Mouse (Mus musculus): Measurements from ENCODE around the gene Dennd1a.
A peak's percentile ranks its signal among the peaks of the same experiment; 100 is the strongest.

The Dennd1a gene

DNA sequence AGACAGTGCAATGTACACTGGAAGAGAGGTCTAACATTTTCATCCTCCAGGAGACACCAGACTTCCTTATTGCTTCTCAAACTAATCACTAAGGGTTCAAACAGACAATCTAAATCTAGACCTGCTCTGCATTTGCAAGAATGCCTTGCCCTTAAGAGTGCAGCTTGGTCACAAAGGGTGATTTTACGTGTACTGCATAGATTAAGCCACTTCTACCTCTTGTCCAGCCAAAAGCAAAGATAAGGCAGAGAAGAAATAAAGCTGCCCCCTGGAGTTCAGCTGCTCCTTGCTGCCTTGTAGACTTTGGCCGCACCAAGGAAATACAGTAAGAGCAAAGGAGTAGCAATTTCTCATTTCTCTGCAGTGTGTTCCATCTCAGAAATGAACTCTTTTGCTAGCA, 172.2 kb downstream of the Dennd1a start:
- no peak for DNase-seq (ENCODE audit: low read depth, low spot score)

DNA sequence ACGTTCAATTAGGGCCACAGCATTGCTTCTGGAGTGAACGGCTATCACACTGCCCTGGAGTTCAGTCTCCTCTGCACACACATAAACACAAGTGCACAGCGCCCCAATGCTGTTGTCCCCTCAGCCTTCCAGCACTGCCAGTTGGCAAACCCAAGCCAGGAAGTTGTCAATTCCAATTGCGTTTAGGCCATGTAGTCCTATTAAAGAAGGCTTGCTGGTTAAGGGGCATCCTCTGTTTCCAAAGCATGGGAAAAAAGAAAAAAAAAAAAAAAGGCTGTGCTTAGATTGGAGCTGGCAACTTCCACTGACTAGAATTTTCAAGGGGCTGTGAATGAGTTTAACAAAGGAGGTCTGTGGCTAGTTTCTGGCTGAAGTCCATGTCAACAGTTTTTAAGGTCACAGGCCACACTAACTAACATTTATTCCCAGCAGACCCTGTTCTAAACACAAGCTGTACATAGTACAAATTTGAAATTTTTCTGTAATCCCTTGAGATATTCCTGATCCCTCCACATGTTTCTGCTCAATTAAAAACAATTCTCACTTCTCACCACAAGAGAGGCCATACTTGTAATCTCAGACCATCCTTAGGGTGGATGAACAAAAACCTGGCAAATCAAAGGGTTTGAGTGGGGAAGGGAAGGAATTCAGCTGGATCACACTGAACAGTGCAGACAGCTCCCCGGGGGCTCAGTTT, 175.4 kb downstream of the Dennd1a start:
- DNase-seq (ENCODE audit: low read depth, low spot score): peak; percentile 33

DNA sequence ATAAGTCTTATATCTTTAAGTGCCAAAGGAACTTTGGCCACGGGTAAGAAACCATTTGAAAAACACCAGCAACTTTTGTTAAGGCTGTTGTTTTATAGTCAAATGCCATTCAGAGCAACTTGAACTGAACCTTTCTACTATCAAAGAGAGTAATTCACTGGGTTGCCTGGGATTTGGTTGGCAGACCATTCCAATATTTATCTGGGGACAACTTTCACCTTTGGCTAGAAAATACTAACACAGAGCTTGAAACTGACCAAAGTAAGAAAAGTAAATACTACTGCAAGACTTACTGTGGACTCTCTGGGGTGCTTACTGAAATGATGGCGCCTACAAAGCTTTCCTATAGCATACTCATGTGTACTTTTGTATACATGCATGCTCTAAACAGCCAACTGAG, 178.6 kb downstream of the Dennd1a start:
- DNase-seq (ENCODE audit: low read depth, low spot score): no peak

DNA sequence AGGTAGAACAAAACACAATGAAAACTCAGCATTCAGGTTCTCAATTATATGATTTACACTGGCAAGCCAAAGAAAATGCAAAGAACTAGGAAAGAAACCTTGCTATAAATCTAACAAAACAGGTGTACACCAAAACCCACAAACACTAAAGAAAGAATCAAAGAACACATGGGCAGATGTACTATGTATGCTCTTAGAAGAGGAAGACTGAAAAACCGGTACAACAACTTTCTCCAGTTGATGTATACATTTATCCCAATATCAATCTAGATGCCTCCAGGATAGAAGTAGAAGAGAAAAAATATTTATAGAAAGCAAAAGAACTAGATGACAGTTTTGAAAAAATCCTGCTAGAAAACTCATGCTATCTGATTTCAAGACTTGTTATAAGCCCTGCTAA, 184.5 kb downstream of the Dennd1a start:
- no peak for DNase-seq (ENCODE audit: low read depth, low spot score)

DNA sequence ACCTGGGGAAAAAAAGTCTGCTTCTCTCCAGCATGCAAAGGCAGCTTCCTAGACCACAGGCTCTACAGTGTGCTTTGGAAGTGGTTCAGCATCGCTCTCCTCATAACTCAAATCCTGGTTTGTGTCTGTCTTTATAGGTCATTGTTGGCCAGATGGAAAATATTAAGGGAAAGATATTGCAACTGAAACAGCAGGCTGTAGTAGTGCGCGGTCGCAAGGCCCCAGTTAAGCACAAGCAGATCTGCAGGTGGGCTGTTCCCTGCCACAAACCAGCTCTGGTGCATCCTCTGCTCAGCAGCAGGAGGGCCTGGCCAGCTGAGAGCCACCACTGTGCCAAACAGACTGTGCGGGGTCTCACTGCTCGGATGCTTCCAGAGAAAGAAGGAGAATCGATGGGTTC, 186.9 kb downstream of the Dennd1a start:
- DNase-seq (ENCODE audit: low read depth, low spot score): no peak

DNA sequence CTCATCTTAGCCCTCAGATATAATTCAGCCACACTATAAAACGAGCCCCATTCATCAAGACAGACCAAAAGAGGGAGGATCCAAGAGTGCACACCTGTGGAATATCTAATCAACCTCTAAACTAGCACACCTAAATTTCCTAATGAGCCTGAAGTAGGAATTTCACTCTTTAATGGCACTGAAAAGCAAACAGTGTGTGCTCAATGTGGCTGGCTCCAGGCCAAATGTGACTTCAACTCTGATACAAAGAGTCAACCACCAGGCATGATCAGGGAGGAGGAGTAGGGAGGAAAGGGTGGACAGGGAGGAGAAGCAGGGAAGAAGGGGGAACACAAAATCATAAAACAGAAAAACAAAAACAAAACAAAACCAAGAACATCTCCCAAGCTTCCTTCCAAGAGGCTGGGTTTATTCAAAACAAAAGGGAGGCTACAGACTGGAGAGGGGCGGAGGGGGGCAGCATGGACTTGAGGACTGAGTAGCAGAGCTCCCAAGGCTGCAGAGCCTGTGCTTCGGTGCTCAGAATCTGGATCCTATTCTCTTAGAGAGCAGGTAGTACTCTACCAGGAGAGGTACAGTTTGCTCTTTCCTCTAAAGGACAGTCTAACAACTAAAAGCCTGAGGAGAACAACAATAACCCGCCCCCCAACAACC, 187.9 kb downstream of the Dennd1a start:
- no peak for DNase-seq (ENCODE audit: low read depth, low spot score)

DNA sequence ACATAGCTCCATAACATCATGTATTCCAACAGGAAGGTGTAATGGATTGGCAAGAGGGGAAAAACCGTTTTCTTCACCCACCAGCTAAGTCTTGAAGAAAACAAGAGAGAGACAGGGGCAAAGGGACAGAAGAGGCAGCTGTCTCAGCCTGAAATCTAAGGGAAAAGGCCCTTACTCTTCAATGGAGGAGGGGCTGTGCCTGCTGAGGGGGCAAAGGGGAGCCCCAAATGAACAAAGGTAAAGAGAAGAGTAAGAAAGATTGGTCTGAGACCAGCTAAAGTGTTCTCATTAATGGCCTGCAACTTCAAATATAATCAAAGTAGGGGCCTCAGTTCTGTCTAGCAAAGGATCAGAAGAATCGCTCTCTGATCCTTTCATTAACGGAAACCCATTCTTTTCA, 189.7 kb downstream of the Dennd1a start:
- DNase-seq (ENCODE audit: low read depth, low spot score): no peak

DNA sequence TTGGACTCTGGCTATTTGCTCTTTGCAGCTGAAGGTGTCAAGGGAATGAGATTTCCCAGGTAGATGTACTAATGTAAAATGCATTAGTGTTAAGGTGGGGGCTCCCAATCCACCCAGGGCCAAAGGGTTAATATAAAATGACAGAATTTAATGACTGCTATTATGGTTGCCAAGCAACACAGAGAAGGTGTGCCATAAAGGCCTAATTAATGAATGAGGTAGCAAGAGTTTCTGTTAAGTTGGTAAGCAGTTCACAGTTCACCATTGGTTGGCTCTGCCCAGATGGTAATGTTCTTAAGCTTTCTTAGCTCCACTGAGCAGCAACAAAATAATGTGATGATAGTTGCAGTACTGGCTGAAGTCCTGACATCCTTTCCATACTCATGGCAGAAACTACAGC, 190.9 kb downstream of the Dennd1a start:
- DNase-seq (ENCODE audit: low read depth, low spot score): no peak

DNA sequence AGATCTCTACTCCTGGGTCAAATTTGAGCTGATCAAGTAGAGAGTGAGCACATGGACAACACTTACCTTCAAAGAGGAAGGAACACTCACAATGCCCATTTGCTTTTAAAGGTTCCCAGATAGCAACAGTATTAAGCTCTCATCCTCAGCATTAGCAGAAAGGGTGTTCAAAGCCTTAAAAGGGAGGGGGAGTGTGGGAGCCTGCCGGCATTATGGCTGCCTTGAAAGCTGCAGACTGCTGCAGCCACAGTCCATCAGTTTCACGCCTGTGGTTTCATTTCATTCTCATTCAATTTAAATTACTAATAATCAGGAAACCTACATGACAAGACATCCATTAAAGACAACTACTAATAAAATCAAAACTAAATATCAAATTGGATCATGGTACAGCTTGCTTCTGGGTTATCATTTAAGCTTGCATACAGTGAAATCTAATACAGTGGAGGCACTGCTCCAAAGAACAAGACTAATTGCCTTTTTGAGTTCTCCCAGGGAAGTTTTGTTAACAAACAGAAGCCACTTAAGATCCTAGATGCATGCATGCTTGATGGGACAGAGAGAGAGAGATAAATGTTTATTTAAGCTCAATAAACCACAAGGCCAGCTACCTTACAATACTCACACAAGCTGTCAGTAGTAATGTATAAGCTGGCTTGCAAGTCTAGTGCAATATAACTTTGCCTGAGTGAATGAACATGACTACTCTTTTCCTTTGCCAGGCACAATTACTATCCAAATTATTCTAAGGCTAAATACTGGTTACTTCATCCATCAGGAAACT, 192.6 kb downstream of the Dennd1a start:
- no peak for DNase-seq (ENCODE audit: low read depth, low spot score)

DNA sequence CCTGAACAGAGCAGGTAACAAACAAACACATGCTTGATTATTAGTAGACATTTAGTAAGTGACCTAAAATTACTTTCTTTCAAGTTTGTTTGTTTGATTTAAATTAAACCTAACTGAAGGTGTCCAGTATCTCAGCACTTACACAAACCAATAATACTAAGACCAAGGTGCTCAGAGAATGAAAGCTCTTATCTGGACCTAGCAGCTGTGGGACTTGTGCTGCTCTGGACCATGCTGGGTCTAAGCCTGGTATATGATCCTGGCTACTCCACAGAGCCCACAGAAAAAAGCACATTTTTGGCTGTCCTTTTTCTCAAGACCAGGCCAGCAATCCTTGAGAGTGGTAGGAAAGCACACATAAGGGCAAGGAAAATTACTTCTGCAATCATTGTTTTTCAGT, 193.2 kb downstream of the Dennd1a start:
- no peak for DNase-seq (ENCODE audit: low read depth, low spot score)

DNA sequence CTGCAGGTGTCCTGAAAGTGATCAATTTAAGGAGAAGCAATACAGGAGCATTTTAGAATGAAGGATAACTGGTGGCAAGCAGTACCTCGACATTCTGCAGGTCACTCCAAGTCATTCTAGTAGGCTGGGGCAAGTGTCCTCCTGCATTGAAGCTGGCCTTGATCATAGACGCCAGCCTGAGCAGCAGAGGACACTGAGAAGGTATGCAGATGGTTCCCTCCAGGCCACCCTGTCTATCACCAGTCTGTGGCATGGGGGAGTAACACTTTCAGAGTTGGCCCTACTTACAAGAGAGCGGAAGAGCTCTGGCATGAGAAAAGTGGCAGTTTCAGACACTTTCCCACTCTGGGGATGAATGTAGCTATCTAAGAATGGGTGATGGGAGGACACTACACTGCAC, 193.9 kb downstream of the Dennd1a start:
- DNase-seq (ENCODE audit: low read depth, low spot score): no peak

DNA sequence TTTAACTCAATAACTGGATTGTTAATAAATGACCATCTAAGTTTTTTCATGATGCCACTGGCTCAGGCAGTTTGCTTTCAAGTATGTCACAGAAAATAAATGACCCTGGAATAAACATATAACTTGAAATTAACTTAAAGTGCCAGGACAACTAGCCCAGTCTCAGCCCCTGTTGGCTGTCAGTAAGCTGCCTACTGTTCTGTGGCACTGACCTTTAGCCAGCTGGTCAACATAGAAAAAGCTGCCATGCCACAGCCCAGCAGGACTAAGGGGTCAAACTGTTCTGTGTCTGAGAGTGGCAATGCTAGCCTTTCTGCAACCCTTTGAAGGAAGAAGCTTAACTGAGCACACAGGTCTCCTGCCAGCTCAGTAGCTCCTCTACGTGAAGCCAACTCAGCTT, 198.8 kb downstream of the Dennd1a start:
- DNase-seq (ENCODE audit: low read depth, low spot score): no peak

DNA sequence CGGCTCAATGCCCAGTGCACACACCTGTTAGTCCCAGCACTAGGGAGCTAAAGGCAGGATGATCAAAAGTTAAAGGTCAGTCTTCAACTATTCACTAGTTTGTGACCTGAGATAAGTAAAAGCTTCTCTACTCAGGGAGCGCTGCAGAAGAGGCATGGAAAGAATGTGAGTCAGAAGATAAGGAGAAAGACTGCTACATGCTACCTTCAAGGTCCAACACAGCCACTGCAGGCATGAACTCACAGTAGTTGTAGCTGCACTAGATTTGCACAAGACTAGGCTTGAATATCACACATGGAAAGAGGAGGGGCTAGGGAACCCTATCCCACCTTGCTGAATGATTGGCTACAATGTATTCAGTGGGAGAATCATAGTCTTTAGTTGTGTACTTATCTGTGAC, 202.1 kb downstream of the Dennd1a start:
- DNase-seq (ENCODE audit: low read depth, low spot score): no peak

DNA sequence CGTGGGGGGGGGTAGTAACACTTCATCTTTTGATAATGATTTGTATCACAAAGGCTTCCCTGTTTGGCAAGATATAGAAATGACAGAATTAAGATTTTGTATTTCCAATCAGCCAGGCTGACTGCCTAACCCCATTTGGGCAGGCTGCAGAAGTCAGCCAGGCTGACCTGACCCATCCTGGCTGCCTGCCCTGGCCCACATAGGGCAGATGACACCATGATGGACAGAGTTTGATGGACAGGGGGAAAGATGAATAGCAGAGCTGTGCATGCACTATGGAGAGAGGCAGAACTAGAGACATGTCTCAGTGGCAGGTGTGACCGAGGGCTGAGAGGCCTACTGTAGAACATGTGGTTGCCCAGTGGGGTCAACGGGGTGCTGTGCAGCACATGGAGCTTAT, 203.9 kb downstream of the Dennd1a start:
- DNase-seq (ENCODE audit: low read depth, low spot score): no peak

DNA sequence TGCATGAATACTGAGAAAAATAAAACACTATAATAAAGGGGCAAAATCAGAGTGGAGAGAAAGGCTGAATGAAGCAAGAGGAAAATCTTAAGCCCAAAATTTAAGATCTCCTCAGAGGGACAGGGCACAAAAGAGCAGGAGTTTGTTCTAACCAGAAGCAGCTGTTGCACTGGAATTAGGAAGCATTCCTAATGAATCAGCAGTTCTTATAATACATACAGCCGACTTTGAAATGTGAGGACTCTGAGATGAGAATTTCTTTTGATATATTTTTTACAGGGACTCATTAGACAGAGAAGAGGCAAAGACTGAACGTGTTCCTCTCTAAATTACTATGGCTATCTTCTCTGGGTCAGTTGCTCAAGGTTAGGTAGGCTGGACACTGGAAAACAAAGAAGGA, 212.7 kb downstream of the Dennd1a start:
- no peak for DNase-seq (ENCODE audit: low read depth, low spot score)

DNA sequence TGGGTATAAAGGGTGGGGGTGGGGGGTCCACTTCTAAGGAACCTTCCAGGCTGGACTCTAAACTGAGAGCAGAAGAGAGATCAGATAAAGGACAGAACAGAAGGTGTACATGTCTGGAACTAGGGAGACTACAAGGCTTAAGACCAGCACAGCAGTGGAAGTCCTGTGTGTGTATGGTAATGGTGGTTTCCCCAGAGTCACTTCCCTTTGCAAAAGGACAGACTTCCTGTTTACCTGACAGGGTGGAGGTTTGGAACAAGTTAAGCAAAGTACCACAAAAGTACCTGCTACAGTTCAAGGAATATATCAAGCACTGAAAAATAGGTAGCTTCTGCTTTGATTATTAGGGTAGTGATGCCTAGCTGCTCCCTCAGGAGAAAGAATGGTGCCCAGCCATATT, 215.1 kb downstream of the Dennd1a start:
- no peak for DNase-seq (ENCODE audit: low read depth, low spot score)

DNA sequence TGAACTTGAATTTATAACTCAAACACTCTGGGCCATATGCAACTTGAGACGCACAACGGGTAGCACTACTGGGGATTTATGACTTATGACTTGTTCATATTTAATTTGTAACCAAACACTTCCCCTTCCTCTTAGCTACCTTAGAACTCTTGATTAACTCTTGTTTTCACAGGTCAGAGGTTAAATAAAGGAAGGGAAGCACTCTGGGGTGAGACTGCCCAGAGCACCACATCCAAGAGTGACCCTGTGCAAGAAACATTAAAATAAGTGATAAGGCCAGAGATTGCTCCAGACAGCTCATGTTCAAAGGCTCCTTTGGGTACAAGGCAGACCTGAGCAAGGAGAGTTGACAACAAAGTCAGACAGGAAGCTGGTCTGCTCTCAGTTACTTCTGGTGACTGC, 219.0 kb downstream of the Dennd1a start:
- DNase-seq (ENCODE audit: low read depth, low spot score): no peak

DNA sequence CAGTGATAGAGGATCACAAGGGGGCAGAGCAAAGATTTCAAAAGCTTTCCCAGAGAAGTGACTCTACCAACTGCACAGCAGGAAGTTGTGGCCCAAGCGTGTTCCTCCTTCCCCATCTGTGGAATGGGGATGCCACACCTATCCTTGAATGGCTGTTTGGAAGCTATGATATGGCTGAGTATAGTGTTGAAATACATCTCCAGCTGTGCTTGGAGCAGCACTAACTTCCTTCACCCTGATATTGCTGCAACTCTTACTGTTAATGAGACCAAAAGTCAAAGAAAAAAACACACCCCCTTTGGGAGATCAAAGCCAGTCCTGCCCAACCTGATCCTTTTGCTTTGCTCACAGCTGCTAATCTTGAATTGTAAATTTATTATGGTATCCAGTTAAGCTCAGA, 221.3 kb downstream of the Dennd1a start:
- DNase-seq (ENCODE audit: low read depth, low spot score): no peak

DNA sequence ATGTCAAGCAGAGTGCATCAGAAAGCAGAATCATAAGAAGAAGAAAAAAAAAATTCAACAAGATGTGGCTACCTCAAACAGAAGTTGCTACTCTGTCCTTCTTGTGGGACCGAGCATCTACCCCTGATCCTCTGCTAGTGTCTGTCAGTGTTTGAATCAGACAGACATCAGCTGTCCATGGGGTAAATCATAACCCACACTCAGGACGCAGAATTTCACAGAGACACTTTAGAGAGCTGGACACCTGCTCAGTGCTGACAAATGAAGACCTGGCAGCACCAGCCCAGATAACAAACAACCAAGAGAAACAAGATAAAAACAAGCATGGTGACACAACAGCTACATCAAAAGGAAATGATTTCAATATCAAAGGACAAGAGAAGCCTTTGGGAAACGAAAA, 222.9 kb downstream of the Dennd1a start:
- DNase-seq (ENCODE audit: low read depth, low spot score): no peak

DNA sequence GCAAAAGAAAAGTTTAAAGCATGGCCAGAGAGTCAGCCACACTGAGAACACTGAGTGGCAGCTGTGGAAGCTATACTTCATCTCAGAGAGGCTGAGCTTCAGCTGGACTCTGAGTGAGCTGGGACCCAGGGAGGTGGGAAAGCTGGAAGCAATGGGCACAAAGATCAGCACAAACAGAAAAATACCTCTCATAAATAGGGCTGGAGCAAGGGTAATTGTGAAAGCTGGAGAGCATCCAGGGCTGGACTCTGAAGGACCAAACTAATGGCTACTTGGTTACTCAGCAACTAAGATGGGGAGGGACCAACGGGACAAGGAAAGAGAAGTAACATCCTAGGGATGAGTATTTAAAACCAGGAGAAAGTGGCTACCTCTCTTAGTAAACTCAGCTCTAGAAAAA, 225.0 kb downstream of the Dennd1a start:
- DNase-seq (ENCODE audit: low read depth, low spot score): no peak

DNA sequence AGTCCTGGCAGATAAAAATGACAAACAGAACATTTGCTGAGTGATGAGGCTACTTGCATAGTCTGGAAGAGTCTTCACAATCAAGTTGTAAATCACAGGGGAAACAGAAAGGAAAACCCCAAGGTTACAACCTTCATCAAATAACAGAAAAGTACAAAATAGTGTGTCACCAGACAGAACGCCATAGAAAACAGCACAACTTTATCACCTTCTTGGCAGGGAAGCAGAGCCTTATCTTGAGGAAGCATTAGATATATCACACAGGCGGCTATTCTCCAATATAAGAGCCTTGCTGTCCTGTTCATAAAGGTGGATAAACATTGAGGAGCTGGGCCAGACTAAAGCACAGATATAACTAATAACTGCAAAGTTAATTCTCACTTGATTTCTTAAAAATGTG, 225.7 kb downstream of the Dennd1a start:
- DNase-seq (ENCODE audit: low read depth, low spot score): no peak

DNA sequence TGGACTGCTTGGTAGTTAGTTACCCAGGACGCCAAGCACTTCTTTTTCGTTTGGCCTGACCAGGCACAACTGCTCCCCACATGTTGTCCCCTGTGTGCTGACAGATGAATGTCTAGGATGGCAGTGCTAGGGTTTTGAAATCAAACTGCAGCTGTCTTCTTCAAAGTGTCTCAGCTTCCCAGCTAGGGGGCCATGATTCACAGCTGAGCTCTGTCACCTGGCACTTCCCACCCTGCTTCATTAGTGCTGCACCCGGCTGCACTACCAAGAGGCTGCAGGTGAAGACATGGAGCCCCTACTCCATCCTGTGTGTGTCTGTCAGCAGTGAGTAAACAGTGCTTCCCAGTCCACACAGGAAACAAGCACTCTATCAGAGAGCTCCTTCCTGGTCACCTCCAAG, 234.8 kb downstream of the Dennd1a start:
- DNase-seq (ENCODE audit: low read depth, low spot score): no peak

DNA sequence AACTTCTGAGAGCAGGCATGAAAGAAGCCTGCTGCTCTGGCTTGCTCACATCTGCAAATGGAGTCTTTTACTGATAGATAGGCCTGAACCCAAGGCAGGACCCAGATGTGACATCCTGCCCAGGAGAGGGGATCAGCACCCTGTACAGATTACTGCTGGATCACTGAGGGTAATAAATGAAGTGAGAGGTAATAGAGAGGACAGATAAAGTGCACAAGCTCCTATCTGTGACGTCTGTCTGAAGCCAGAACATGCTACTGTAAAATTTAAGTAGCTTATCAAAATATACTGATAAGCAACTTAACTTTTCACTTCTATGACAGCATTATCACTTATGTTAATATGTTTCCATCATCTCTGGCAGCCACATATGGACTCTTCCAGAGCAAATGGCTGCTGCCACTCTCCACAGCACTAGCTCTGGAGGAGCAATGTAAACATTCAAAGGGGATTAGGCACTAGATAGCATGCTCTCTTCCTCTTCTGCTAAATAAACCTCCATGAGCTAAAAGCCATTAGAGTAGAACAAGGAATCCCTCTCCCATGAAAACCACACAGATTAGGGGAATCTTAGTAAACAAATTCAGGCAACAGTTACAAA, 235.6 kb downstream of the Dennd1a start:
- no peak for DNase-seq (ENCODE audit: low read depth, low spot score)

All from retina, postnatal 7 days (tissue).